Mouse (Mus musculus) testis, adult 2 months (tissue): ENCODE data around the gene Krtap4-16.
"Not testable (repeated sequence)": the region's sequence is repeated elsewhere in the genome, so short reads cannot be mapped to it uniquely, and the experiment has no call there.

ENCODE experiments used
- CTCF ChIP-seq: fragments of 200-500 bp; IDR thresholded peaks from 2 replicates; pipeline ENCODE4 v1.5.1; 2012; ENCODE audit warnings: low read depth, mild to moderate bottlenecking, inconsistent platforms, low read length, moderate library complexity; ENCODE audit not compliant: control insufficient read depth, insufficient read depth, insufficient replicate concordance
- POLR2A ChIP-seq: fragments of 200-500 bp; IDR thresholded peaks from 2 replicates; pipeline ENCODE4 v1.6.1; 2012; ENCODE audit warnings: low read depth, mild to moderate bottlenecking, inconsistent platforms, low read length, moderate library complexity; ENCODE audit not compliant: control insufficient read depth

DNA sequence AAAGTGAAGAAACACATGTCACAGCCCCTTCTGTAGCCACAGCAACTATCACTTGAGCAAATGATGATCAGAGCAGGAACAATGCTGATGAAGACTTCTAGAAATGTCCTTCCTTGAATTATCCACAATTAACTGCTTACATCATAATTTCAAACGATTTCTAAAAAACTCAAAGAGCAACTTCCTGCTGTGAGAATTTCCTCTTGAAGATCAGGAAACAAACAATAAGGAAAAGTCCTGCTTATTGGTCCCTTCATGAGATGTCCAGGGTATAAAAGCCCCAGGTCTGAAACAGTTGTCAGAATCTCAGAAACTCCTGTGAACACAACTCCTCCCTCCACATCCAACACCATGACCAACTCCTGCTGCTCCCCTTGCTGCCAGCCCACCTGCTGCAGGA lies 27.5 kb upstream of the Krtap4-16 start, which contains the start of gene Gm11567:
- not testable (repeated sequence) for TF ChIP-seq POLR2A, CTCF
